Mouse (Mus musculus): ENCODE data around the gene Cmc1.
"Not testable (repeated sequence)": the region's sequence is repeated elsewhere in the genome, so short reads cannot be mapped to it uniquely, and the experiment has no call there.

The Cmc1 gene

GRCm38 (mm10) chr9:118157234-118157633 lies 7.3 kb upstream of the Cmc1 start:
- CTCF ChIA-PET = interaction anchor here in 3 of 4 experiments (0.5 to 3.3 kb wide), 5 partner anchors 11 to 258 kb away, joined by 3 to 8 read pairs (median 4); no protein-coding TSS in a partner anchor
- POLR2A ChIA-PET = interaction anchor here in 2 of 4 experiments (1.0 to 1.1 kb wide), 2 partner anchors 12 to 83 kb away, joined by 3 read pairs; no protein-coding TSS in a partner anchor

GRCm38 (mm10) chr9:118154666-118155065 lies 4.7 kb upstream of the Cmc1 start:
- POLR2A ChIA-PET = no interaction called here
- CTCF ChIA-PET = interaction anchor here in 2 of 4 experiments (0.8 to 1.2 kb wide), 2 partner anchors 14 kb away, joined by 3 to 5 read pairs; no protein-coding TSS in a partner anchor

GRCm38 (mm10) chr9:118151221-118151507 lies 1.2 kb upstream of the Cmc1 start:
- ChIA-PET POLR2A (interaction anchor here in 2 of 4 experiments (1.0 to 1.5 kb wide), 5 partner anchors 30 to 355 kb away, joined by 3 to 4 read pairs (median 3); partner anchors contain the start of genes Eomes (in 1 of the 2) and Golga4 (in 1 of the 2)), CTCF (interaction anchor here in 2 of 4 experiments (0.5 to 1.4 kb wide), 3 partner anchors 17 to 255 kb away, joined by 3 to 6 read pairs (median 5); no protein-coding TSS in a partner anchor)

GRCm38 (mm10) chr9:118150429-118151220 lies 648 bp upstream of the Cmc1 start:
- ChIA-PET POLR2A (interaction anchor here in 2 of 4 experiments (1.0 to 1.5 kb wide), 5 partner anchors 30 to 356 kb away, joined by 3 to 4 read pairs (median 3); partner anchors contain the start of genes Eomes (in 1 of the 2) and Golga4 (in 1 of the 2)), CTCF (interaction anchor here in 2 of 4 experiments (0.5 to 1.4 kb wide), 3 partner anchors 18 to 255 kb away, joined by 3 to 6 read pairs (median 5); no protein-coding TSS in a partner anchor)

DNA sequence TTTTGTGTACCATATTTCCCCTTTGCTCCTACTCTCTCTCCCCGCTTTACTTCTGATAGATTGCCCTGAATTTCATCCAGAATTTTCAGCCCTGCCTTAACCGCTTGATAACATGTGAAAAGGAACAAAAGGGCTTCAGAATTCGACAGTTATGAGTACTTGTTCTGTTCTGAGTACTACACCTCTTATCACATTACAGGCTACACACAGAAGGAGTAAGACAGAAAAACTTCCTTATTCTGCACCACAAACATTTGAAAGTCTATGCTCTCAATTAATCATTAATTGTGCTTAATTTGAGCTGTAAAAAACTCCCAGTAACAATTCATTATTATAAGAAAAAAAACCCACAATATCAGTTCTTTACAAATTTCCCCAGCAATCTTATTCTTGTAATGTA lies 9.6 kb downstream of the Cmc1 start:
- CTCF ChIA-PET, POLR2A ChIA-PET: not testable (repeated sequence)

DNA sequence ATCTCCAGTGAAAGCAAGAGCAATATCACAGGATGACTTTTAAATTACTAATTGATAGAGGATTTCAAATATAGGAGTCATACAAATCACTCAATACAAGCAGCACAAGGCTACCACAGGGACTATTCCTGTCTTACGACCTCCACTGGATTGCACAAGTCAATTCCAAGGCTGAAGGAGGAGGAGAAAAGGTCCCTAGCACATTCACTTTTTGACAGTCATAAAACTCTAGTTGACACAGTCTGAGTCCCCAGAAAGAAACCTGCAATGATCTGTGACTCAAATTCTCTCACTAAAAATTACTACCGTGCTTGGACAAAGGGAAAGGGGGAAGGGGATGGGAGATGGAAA lies 39.6 kb downstream of the Cmc1 start:
- ChIA-PET POLR2A (no interaction called here), CTCF (no interaction called here)

DNA sequence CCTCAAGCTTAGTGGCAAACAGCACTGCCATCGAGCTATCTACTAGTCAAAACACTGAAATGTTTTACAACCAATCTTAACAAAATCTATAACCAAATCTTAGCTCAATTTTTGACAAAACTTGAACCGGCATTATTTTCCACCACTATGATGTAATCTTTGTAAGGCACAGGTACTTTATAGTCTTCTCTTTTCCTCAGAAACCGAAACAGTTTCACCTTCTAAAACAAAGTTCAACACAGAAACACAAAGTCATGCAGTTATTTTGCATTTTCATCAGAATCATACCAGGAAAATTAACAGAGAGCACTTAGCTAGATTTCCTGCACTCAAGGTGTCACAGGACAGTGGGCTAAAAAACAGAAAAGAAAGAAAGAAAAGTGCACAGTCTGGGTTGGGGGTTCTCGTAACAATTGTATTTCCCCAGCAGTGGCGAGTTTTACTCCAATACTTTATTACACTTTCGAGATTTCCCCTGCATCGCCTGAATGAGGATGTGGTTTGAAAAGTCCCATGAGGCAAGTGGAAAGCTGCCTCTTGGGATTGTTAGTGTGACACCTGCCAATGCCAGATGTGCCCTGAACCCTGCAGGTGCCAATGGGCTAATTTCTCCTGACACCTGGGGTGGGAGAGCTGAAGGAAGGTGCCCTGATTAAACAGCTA lies 40.1 kb downstream of the Cmc1 start:
- ChIA-PET CTCF (no interaction called here), POLR2A (interaction anchor here in 1 of 4 experiments (0.7 kb wide), 1 partner anchor 58 kb away, joined by 3 read pairs; no protein-coding TSS in a partner anchor)

GRCm38 (mm10) chr9:118108527-118109011 lies 41.4 kb downstream of the Cmc1 start:
- ChIA-PET CTCF (no interaction called here), POLR2A (interaction anchor here in 1 of 4 experiments (0.6 to 0.8 kb wide), 2 partner anchors 10 to 17 kb away, joined by 4 to 5 read pairs; no protein-coding TSS in a partner anchor)

GRCm38 (mm10) chr9:118101802-118102201 lies 48.2 kb downstream of the Cmc1 start:
- ChIA-PET POLR2A (interaction anchor here in 1 of 4 experiments (0.7 to 1.2 kb wide), 3 partner anchors 33 to 396 kb away, joined by 3 to 4 read pairs (median 4); no protein-coding TSS in a partner anchor), CTCF (interaction anchor here in 2 of 4 experiments (0.6 to 1.4 kb wide), 2 partner anchors 67 to 121 kb away, joined by 3 to 7 read pairs; no protein-coding TSS in a partner anchor)

- CTCF ChIA-PET = interaction anchor here in 2 of 4 experiments (1.5 to 1.8 kb wide), 2 partner anchors 68 kb away, joined by 7 to 9 read pairs; no protein-coding TSS in a partner anchor
- POLR2A ChIA-PET = interaction anchor here in 1 of 4 experiments (1.5 kb wide), 1 partner anchor 388 kb away, joined by 10 read pairs; no protein-coding TSS in a partner anchor
These were observed 49.5 kb downstream of the Cmc1 start for GRCm38 (mm10) chr9:118100484-118100883.

- POLR2A ChIA-PET = interaction anchor here in 2 of 4 experiments (0.9 to 1.5 kb wide), 4 partner anchors 9 to 389 kb away, joined by 3 to 10 read pairs (median 4); no protein-coding TSS in a partner anchor
- CTCF ChIA-PET = interaction anchor here (0.6 to 1.8 kb wide), 7 partner anchors 69 to 435 kb away, joined by 3 to 9 read pairs (median 5); no protein-coding TSS in a partner anchor
These were observed 50.6 kb downstream of the Cmc1 start for GRCm38 (mm10) chr9:118099395-118099794.

- ChIA-PET CTCF (no interaction called here), POLR2A (no interaction called here)
These were observed 66.1 kb downstream of the Cmc1 start for GRCm38 (mm10) chr9:118083834-118084233.

DNA sequence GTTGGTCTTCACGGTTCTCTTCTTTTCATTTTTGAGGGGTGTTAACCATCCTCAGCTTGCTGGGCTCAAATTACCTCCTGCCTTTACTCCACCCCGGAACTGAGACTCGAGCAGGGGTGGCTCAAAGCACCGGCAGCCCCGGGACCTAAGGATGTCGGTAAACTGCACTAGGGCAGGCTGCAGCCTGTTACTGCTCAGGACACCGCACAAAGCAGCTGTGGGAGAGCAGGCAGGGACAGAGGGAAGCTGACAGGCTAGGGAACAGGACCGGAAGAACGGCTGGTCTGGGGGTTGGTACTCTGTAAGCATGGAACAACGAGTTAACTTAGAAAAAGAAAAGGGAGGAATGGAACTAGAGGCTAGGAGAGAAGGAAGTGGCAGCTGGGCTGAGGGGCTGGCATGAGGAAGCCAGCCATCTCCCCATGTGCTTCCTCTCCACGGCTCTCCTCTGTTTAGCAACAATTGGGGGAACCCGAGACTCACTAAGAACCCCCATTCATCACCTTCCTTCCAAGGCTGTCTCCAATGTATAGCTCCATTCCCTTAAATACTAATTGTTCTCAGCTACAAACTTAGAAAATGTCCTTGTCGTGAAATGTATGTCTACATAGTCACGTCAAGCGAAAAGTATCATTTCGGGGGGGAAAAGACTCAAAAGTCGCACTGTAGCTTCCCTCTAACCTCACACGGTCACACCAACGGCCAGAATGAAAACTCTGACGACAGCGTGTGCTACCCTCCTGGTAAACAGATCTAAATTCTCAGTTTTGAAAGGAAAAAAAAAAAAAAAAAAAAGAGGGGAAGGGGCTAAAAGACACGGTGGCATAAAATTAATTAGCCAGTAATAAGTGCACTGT lies 67.2 kb downstream of the Cmc1 start:
- ChIA-PET CTCF (no interaction called here), POLR2A (interaction anchor here in 1 of 4 experiments (0.9 kb wide), 1 partner anchor 9 kb away, joined by 3 read pairs; no protein-coding TSS in a partner anchor)

DNA sequence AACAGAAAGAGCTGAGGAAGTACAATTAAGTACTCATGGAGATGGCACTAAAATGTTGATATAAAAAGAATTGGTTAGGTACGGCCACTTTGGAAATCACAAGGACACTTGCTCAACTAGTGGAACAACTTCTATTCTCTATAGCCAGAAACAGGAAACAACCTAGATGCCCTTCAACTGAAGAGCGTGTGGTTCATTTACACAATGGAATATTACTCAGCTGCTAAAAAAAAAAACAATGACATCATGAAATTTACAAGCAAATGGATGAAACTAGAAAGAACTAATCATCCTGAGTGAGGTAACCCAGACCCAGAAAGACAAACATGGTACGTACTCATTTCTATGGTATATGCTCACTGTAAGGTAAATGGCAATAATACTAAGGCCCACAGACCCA lies 76.6 kb downstream of the Cmc1 start:
- ChIA-PET CTCF (interaction anchor here in 1 of 4 experiments (1.5 kb wide), 1 partner anchor 416 kb away, joined by 4 read pairs; no protein-coding TSS in a partner anchor), POLR2A (interaction anchor here in 2 of 4 experiments (0.7 to 1.4 kb wide), 3 partner anchors 8 to 26 kb away, joined by 3 read pairs; no protein-coding TSS in a partner anchor)

DNA sequence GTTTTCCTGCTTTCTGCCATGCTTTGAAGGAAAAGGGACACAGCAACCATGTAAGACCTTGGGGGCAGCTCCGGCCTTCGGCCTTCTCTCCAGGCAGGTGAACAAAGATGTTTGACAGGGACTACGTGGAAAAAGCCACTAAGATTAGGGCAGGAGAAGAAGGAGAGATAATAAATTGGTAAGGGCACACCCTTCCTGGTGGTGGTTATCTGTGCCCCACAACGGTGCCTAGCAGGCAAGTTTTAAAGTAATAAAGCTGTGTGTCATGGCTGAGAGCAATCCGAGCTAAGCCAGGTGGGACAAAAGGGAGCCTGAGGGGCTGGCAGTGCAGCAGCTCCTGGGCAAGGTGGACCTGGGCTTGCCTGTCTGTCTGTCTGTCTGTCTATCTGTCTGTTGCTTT lies 77.9 kb downstream of the Cmc1 start:
- POLR2A ChIA-PET = interaction anchor here in 2 of 4 experiments (0.6 to 1.6 kb wide), 2 partner anchors 27 to 184 kb away, joined by 3 read pairs; no protein-coding TSS in a partner anchor
- CTCF ChIA-PET = no interaction called here

DNA sequence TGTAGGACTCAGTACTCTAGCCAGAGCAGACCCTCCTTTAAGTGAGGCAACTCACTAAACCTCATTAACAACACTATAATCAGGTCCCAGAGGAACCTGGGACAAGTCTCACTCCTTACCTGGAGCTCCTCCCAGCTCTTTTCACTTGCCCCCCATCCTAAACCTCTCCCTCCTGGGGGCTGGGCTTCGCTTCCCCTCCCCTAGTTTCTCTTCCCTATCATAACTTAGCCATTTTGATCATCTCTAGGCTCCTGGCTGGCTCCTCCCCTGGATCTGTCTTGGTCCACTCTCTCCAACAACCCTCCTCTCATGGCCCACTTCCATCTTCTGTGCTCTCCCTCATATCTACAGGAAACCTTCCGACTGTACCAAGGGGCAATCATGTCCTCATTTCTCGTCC lies 78.6 kb downstream of the Cmc1 start:
- POLR2A ChIA-PET = interaction anchor here in 2 of 4 experiments (0.6 to 1.6 kb wide), 2 partner anchors 28 to 339 kb away, joined by 3 read pairs; no protein-coding TSS in a partner anchor
- CTCF ChIA-PET = no interaction called here

DNA sequence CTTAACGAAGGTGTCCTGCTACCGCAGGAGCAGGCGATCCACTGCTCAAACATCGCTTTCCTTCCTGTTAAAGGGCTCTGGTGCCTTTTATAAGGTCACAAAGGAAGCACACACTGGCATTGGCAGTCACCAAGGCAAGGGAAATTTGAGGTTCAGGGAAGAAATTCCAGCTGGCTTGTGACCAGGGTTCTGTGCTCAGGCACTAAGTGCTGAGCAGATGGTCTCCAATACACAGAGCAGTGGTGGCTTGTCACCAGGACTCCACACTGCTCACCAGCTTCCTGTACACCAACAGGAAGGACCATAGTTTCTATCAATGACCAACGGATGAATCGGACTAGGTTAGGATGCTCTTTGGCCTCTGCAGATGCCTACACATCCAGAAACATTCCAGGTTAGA lies 79.5 kb downstream of the Cmc1 start:
- CTCF ChIA-PET = no interaction called here
- POLR2A ChIA-PET = no interaction called here

GRCm38 (mm10) chr9:118059101-118059500 lies 90.9 kb downstream of the Cmc1 start:
- POLR2A ChIA-PET = no interaction called here

More at GRCm38 (mm10) chr9:118059101-118059500, 90.9 kb downstream of the Cmc1 start:
- CTCF ChIA-PET = interaction anchor here in 2 of 4 experiments (0.5 to 0.8 kb wide), 2 partner anchors 430 to 812 kb away, joined by 3 read pairs; no protein-coding TSS in a partner anchor

Measured in embryonic stem cell, embryonic (primary cell).